Mouse (Mus musculus) hindbrain, postnatal 0 days (tissue): ENCODE data around the gene Erc2. TPM values are rescaled to one million over a fixed set of nuclear protein-coding genes. Genes with fewer than 3 reads are reported as not detected.
A peak's percentile ranks its signal among the peaks of the same experiment; 100 is the strongest.

Experiments used
- ATAC-seq: fragments of 200-750 bp; cut with Nextera tagmentation; 2 replicates; pipeline ENCODE4 v1.8.0; 2017; ENCODE audit warnings: mild to moderate bottlenecking, moderate TSS enrichment, moderate library complexity
- DNase-seq: peaks from one replicate; pipeline ENCODE4 v3.0.0-alpha.2; 2015; ENCODE audit warnings: low spot score
- H3K27ac ChIP-seq: fragments of 300-500 bp; sonication (generic); 2 replicates; pipeline ENCODE4 v1.5.1; 2014; ENCODE audit warnings: mild to moderate bottlenecking
- H3K27me3 ChIP-seq: fragments of 300-500 bp; sonication (generic); 2 replicates; pipeline ENCODE4 v1.6.1; 2014; ENCODE audit warnings: low read length, mixed read lengths; ENCODE audit not compliant: insufficient read depth
- H3K36me3 ChIP-seq: fragments of 300-500 bp; sonication (generic); 2 replicates; pipeline ENCODE4 v1.6.1; 2014; ENCODE audit warnings: low read length, mixed read lengths; ENCODE audit not compliant: insufficient read depth
- H3K4me1 ChIP-seq: fragments of 300-500 bp; sonication (generic); 2 replicates; pipeline ENCODE4 v1.6.1; 2014; ENCODE audit warnings: antibody characterized with exemption, low read length, mixed read lengths; ENCODE audit not compliant: insufficient read depth
- H3K4me2 ChIP-seq: fragments of 300-500 bp; sonication (generic); 2 replicates; pipeline ENCODE4 v1.6.1; 2014; ENCODE audit warnings: low read depth, mild to moderate bottlenecking, low read length, moderate library complexity, mixed read lengths
- H3K4me3 ChIP-seq: fragments of 300-500 bp; sonication (generic); 2 replicates; pipeline ENCODE4 v1.5.1; 2014; ENCODE audit warnings: low read length
- H3K9ac ChIP-seq: fragments of 300-500 bp; sonication (generic); replicated peaks from 2 replicates; pipeline ENCODE4 v1.6.1; 2014; ENCODE audit warnings: mild to moderate bottlenecking, low read length, moderate library complexity, mixed read lengths
- H3K9me3 ChIP-seq: fragments of 300-500 bp; sonication (generic); 2 replicates; pipeline ENCODE4 v1.6.1; 2016; ENCODE audit warnings: low read length, mixed read lengths
- CTCF ChIP-seq: IDR thresholded peaks from 2 replicates; pipeline ENCODE4 v1.5.1; 2016; ENCODE audit warnings: antibody characterized with exemption, control low read depth, low read depth
- WGBS: fragments of 180-500 bp; shearing (Covaris S2); extraction: QIAGEN DNeasy Blood & Tissue Kit; methylation state at CpG from one replicate; pipeline ENCODE4 v1.1.7; 2014; 5-methylcytosine and 5-hydroxymethylcytosine counted together
- polyA plus RNA-seq: library from polyadenylated mRNA; unstranded; fragments of >200 nt; fragmentation: Nextera tagmentation; extraction: Ambion mirVana; gene quantifications from 2 replicates; pipeline ENCODE4 v1.2.1, GENCODE M21; 2015
- total RNA-seq: library from RNA; depleted of rRNA; stranded (reverse); fragments of >200 nt; gene quantifications from 2 replicates; pipeline ENCODE4 v1.2.3, GENCODE M21; 2014

The Erc2 gene
- total and polyA plus RNA-seq, 2 experiments from 2014 or later: 71.0 to 104 TPM

GRCm38 (mm10) chr14:27889650-27890049 is 267.4 kb downstream of the Erc2 start:
- DNase-seq: no peak
- no peak overlapping the region for H3K9ac ChIP-seq
- no peak overlapping the region for H3K4me2 ChIP-seq
- ATAC-seq: no peak
- H3K9me3 ChIP-seq: no peaks in the 10 kb centered on the region
- no peak for TF ChIP-seq CTCF
- no peaks in the 10 kb centered on the region for H3K4me1 ChIP-seq
- 79% methylated on average over 2 of the region's 2 CpGs for WGBS
- H3K4me3 ChIP-seq: no peak overlapping the region
- no peaks in the 10 kb centered on the region for H3K36me3 ChIP-seq
- no peaks in the 10 kb centered on the region for H3K27me3 ChIP-seq
- H3K27ac ChIP-seq: no peak overlapping the region

- DNase-seq (no peak), ATAC-seq (no peak)
- Histone ChIP-seq H3K27me3 (no peaks in the 10 kb centered on the region), H3K9me3 (no peaks in the 10 kb centered on the region), H3K4me3 (no peak overlapping the region), H3K9ac (no peak overlapping the region), H3K27ac (no peak overlapping the region), H3K36me3 (no peaks in the 10 kb centered on the region), H3K4me2 (no peak overlapping the region), H3K4me1 (no peaks in the 10 kb centered on the region)
- TF ChIP-seq CTCF: no peak
- 88% methylated on average over 2 of the region's 2 CpGs for WGBS
Measured at GRCm38 (mm10) chr14:27892416-27892815, 270.2 kb downstream of the Erc2 start.

GRCm38 (mm10) chr14:27901772-27902171 is 279.5 kb downstream of the Erc2 start:
- DNase-seq (no peak), ATAC-seq (no peak)
- Histone ChIP-seq H3K9me3 (no peaks in the 10 kb centered on the region), H3K4me2 (no peak overlapping the region), H3K27ac (no peak overlapping the region), H3K36me3 (no peaks in the 10 kb centered on the region), H3K4me1 (no peaks in the 10 kb centered on the region), H3K27me3 (no peaks in the 10 kb centered on the region), H3K4me3 (no peak overlapping the region), H3K9ac (no peak overlapping the region)
- WGBS: 84% methylated on average over 5 of the region's 5 CpGs
- TF ChIP-seq CTCF: no peak

- Histone ChIP-seq H3K36me3 (no peaks in the 10 kb centered on the region), H3K4me2 (no peak overlapping the region), H3K27ac (no peak overlapping the region), H3K9me3 (no peaks in the 10 kb centered on the region), H3K27me3 (no peaks in the 10 kb centered on the region), H3K4me3 (no peak overlapping the region), H3K9ac (no peak overlapping the region), H3K4me1 (no peaks in the 10 kb centered on the region)
- no peak for ATAC-seq
- TF ChIP-seq CTCF: no peak
- DNase-seq: no peak
- WGBS: 88% methylated on average over 5 of the region's 5 CpGs
Measured at GRCm38 (mm10) chr14:27921656-27922373, 299.6 kb downstream of the Erc2 start.

GRCm38 (mm10) chr14:27927369-27927768 is 305.1 kb downstream of the Erc2 start:
- WGBS: 96% methylated on average over 3 of the region's 3 CpGs

GRCm38 (mm10) chr14:27933533-27933932 is 311.3 kb downstream of the Erc2 start:
- Histone ChIP-seq H3K27ac (no peak overlapping the region), H3K27me3 (no peaks in the 10 kb centered on the region), H3K4me3 (no peak overlapping the region), H3K9me3 (no peaks in the 10 kb centered on the region), H3K4me1 (no peaks in the 10 kb centered on the region), H3K36me3 (no peaks in the 10 kb centered on the region), H3K9ac (no peak overlapping the region), H3K4me2 (no peak overlapping the region)
- WGBS: 82% methylated on average over 1 of the region's 1 CpGs
- no peak for TF ChIP-seq CTCF
- ATAC-seq: 0 out of 2 replicates have a peak, but pooled peaks have one; percentile 38
- no peak for DNase-seq

More at GRCm38 (mm10) chr14:27927369-27927768, 305.1 kb downstream of the Erc2 start:
- no peak for ATAC-seq
- Histone ChIP-seq H3K27me3 (no peaks in the 10 kb centered on the region), H3K4me3 (no peak overlapping the region), H3K9ac (no peak overlapping the region), H3K27ac (no peak overlapping the region), H3K36me3 (no peaks in the 10 kb centered on the region), H3K9me3 (no peaks in the 10 kb centered on the region), H3K4me1 (no peaks in the 10 kb centered on the region), H3K4me2 (no peak overlapping the region)
- no peak for DNase-seq
- TF ChIP-seq CTCF: no peak

- 98% methylated on average over 3 of the region's 3 CpGs for WGBS
- no peak for TF ChIP-seq CTCF
- Histone ChIP-seq H3K36me3 (no peaks in the 10 kb centered on the region), H3K4me1 (no peaks in the 10 kb centered on the region), H3K9me3 (no peaks in the 10 kb centered on the region), H3K4me2 (no peak overlapping the region), H3K27me3 (no peaks in the 10 kb centered on the region), H3K4me3 (no peak overlapping the region), H3K27ac (no peak overlapping the region), H3K9ac (no peak overlapping the region)
- DNase-seq: no peak
- ATAC-seq: no peak
Measured at GRCm38 (mm10) chr14:27935714-27936113, 313.5 kb downstream of the Erc2 start.
